Mouse (Mus musculus): Measurements from ENCODE around the gene Eml6.
"Not testable (repeated sequence)": the region's sequence is repeated elsewhere in the genome, so short reads cannot be mapped to it uniquely, and the experiment has no call there.

Gene Eml6

DNA sequence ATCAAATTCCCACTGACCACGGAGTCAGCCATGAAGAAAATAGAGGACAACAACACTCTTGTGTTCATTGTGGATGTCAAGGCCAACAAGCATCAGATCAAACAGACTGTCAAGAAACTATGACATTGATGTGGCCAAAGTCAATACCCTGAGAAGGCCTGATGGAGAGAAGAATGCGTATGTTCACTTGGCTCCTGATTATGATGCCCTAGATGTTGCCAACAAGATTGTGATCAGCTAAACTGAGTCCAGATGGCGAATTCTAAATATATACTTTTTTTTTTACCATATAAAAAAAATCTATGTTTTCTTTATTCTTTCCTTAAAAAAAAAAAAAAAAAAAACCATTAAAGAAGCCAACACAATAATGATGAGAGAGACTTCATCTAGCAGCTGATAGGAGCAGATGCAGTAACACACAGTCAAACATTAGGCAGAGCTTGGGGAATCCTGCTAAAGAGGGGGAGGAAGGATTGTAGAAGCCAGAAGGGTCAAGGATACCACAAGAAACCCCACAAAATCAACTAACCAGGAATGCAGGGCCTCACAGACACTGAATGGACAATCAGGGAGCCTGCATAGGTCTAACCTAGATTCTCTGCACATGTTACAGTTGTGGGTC lies 185.1 kb downstream of the Eml6 start:
- no peak for DNase-seq (ENCODE audit: low spot score)

GRCm38 (mm10) chr11:29839781-29840180 lies 186.1 kb downstream of the Eml6 start:
- DNase-seq (ENCODE audit: low spot score) = no peak

GRCm38 (mm10) chr11:29837066-29837465 lies 188.8 kb downstream of the Eml6 start:
- no peak for DNase-seq (ENCODE audit: low spot score)

DNA sequence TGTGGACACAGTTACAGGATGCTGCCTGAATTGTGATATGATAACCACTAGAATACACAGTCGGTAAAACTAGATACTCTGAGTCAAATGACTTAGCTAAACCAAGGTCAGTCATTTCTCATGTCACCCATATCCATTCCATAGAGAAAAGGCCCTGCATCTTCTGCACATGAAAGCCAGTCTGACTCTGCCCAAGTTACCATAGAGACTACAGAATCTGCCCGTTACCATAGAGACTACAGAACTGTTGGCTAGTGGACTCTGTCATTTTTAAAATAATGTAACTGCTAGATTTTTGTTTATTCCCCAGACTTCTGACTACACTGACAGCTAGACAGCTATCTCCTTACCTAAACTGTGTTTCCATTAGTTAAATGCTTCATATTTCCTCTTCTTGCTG lies 198.1 kb downstream of the Eml6 start:
- no peak for DNase-seq (ENCODE audit: low spot score)

DNA sequence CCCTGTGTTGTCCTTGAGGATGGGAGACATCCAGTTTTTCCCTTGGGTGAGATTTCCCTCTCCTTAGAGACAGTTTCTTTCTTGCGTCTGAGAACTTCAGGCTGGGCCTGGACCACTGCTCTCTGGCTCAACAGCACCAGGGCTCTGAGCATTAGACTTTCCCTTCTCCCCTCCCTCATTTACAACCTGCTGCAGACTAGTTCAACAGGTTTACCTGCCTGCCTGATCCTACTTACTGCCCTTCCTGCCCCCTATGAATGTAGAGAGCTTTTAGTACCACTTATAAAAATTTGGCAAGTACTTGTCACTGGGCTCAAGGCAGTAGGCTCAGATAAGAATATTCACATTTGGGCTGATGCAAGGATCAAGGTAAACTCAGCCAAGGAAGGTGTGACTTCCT lies 199.8 kb downstream of the Eml6 start:
- no peak for DNase-seq (ENCODE audit: low spot score)

DNA sequence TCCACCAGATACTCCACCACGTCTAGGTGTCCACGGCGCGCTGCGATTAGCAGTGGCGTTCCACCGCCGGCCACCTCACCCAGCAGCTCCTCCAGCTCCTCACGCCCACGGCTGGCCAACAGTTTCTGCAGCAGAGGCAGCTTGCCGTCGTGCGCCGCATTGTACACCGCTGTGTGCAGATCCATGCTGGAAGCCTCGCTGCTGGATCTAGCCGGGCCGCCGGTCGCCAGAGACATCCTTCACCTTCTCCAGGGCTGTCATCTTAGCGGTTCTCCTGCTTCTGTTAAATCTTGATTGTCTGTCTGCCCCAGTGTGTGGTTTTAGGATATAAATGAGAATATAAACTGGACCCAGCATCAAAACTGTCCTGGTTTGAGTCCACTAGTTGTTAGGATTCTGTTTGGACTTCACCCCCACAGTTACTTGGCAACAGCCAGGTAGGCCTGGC lies 200.5 kb downstream of the Eml6 start, which contains the start of gene 4931440F15Rik:
4931440F15Rik (minus strand) TSS at position 398 of the 448 bp plus-strand sequence.
- not testable (repeated sequence) for DNase-seq (ENCODE audit: low spot score)

GRCm38 (mm10) chr11:29824474-29825270 lies 201.2 kb downstream of the Eml6 start:
- DNase-seq (ENCODE audit: low spot score) = not testable (repeated sequence)

DNA sequence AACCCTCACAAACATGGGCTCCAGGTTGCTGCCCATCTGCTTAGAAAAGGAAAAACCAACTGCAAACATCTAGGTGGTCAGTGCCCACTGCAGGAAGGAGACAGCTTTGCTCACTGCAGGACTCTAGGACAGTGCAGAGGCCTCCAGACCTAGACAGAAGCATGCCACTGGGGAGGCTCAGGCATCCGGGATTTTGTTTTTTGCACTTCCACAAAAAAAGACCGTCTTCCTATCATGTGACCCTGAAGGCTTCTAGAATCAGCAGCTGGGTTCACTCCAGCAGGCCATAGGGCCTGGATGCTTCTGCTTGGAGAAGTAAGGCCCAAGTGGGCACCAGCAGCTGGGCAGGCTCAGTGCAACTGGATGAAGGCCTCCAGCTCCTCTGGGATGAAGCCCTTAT lies 202.7 kb downstream of the Eml6 start:
- no peak for DNase-seq (ENCODE audit: low spot score)

- no peak for DNase-seq (ENCODE audit: low spot score)
These were observed 210.2 kb downstream of the Eml6 start for GRCm38 (mm10) chr11:29815670-29816069.

- DNase-seq (ENCODE audit: low spot score) = no peak
These were observed 210.6 kb downstream of the Eml6 start for GRCm38 (mm10) chr11:29815261-29815660.

GRCm38 (mm10) chr11:29813267-29813666 lies 212.6 kb downstream of the Eml6 start:
- no peak for DNase-seq (ENCODE audit: low spot score)

DNA sequence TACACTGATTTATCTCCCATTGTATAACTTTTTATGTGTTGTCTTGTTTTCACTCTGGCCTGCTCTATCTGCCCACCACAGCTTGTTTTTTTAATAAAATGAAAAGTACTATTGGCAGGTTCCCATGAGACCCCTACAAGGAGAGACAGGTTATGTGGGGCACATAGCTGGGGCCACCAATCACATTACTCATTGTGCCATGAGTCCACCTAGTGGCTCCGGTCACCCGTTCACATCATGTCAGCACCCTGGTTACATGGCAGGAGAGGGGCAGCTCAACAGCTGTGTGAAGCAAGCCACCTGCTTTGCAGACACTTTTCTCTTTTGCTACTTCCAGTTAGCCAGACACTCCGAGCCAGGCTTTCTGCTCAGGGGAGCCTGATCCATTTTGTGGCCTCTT lies 213.4 kb downstream of the Eml6 start:
- no peak for DNase-seq (ENCODE audit: low spot score)

GRCm38 (mm10) chr11:29810324-29810723 lies 215.5 kb downstream of the Eml6 start:
- no peak for DNase-seq (ENCODE audit: low spot score)

GRCm38 (mm10) chr11:29808981-29809589 lies 216.7 kb downstream of the Eml6 start:
- DNase-seq (ENCODE audit: low spot score) = no peak

DNA sequence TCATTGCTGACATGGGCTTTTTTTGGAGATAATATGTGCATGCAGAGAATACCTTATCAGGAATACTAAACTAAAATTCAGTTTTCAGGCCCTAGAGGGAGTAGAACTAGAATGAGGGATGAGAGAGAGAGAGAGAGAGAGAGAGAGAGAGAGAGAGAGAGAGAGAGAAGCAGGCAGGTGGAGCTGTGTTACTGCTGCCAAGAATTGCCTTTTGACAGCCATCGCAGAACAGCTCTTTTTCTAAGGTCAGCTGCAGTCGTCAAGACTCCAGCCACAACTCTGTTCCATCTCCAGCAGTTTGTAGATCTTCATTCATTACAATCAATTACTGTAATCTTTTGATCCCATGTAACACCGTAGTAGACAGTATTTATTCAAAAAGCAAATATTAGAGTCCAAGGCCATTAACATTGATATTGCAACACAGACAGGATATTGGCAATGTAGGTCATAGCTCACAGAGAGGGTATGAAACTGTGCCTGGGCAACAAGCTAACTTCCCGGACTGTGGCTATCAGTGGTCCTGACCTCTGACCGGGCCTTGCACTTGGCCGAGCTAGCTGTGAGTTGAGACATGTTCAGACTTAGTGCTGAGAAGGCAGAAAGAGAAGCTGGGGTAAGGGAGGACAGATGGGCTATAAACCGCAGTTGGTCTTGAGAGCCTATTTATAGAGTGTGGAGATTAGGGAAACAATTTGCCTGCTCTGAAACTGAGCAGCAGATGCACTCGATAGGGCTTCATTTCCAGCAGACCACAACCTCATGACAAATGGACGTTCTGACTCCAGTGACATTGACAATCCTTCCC lies 217.5 kb downstream of the Eml6 start:
- DNase-seq (ENCODE audit: low spot score) = no peak

DNA sequence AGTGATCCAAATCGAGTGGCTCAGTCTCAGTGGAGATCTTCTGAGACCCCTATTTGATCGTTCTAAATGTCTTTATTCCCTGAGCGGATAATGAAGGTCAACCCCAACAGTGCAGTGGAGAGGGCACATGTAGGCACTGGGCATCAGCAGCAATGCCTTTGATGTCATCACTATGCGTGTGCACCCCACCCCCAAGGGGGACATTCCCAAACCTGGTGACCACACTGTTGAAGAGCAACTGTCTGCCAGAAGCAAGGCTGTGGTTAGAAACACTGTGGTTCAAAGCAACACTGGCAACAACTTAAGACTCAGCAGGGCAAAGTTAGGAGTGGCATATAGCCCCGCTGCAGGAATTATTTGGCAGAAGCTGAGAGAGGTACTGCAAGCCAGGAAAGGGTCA lies 218.5 kb downstream of the Eml6 start:
- DNase-seq (ENCODE audit: low spot score) = no peak

- no peak for DNase-seq (ENCODE audit: low spot score)
These were observed 224.1 kb downstream of the Eml6 start for GRCm38 (mm10) chr11:29801432-29802427.

DNA sequence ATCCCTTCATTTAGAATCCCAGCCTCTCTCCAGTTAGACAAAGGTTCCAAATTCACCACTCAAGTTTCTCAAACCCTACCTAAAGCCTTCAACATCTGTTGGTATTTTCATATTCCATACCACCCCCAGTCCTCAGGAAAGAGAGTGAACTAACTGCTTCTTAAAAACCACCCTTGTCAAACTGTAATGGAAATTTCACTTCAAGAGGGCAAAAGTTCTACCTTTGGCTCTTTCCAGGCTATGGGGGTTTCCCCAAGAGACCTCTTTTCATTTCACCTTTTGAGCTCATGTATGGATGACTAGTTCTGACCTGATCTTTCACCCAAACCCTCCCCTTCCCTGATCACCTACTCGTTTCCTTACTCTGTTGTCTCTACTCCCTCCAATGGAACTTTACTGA lies 226.0 kb downstream of the Eml6 start:
- no peak for DNase-seq (ENCODE audit: low spot score)

DNA sequence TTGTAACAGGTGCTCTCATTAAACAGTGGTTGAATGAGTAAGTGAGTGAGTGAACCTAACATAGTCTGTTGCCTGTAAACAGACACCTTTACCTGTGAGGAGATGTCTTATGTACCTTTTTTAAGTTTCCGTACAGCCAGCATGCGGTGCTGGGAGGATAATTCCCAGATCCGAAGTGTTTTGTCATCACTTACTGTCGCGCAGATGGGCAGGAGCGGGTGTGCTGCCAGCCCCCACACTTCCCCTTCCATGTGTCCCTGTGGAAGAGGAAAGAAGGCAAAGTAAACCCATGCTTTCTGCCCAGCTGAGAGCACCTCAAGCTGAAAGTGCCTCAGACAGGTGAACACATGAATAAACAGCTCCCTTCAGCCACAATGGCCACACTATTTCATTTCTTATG lies 230.7 kb downstream of the Eml6 start:
- DNase-seq (ENCODE audit: low spot score) = no peak

- no peak for DNase-seq (ENCODE audit: low spot score)
These were observed 231.4 kb downstream of the Eml6 start for GRCm38 (mm10) chr11:29794475-29794874.

DNA sequence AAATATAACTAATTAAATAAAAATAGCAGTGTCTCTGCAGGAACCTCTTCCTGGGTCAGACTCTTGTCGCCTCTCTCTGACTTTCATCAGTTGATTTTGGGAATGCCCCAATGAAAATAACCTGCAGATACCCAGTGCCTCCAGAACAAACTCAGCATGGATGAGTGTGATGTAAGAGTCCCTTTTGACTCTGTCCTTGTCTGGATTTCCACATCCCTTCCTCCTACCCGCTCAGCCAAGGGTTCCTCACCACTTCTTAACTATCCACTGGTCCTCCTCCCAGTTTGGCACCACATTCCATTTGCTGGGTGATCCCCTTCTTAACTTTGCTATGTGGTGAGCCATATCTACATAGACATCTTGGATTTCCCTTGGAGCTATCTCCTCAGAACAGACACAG lies 235.0 kb downstream of the Eml6 start:
- DNase-seq (ENCODE audit: low spot score) = no peak

Data from testis, postnatal 10 days (tissue).